Mouse (Mus musculus): ENCODE results near the gene Wdr89. TPM values are rescaled to one million over a fixed set of nuclear protein-coding genes. Genes with fewer than 3 reads are reported as not detected.
"Not testable (repeated sequence)": the region's sequence is repeated elsewhere in the genome, so short reads cannot be mapped to it uniquely, and the experiment has no call there.

Gene Wdr89
- 7.3 and 8.9 TPM in 2 replicates for polyA plus RNA-seq (2012; rRNA removed)
- 10.2 and 11.3 TPM in 2 replicates for polyA plus RNA-seq (2014; fragmentation: Nextera tagmentation; extraction: Ambion mirVana)

DNA sequence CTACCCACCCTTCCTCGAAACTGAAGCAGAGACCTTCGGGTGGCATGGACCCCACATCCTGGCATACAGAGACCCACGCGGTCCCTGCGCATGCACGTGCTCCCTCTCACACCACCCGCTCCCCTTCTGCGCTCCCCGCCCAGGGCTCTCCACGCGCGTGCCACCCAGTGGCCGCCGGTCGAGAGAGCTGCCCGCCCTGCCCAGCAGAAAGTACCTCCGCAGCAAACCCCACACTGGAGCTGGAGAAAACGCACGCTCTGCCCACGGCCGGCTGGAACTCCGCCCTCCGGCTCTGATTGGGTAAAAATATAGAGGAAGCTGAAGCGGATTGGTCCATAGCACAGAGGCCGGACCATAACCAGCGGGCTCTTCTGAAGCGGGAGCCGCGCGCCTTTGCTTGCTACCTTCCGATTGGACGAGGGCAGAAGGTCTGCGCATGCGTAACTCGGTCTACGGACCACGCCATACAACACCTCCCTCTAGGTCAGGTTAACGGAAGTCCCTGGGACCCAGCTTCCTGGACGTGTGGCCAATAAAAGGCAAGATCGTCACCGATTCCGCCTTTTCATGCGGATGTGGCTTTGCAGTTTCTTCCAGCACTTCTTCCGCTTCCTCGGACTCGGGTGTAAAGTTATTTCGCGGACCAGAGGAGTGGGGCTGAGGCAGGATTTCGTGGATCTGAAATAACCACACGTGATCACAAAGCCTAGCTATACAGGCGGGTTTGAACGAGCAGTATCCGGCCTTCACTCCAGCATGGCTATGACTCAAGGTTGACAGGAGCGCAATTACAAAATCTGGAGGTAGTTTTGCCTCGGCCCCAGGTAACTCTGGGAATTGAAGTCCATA is at the start of gene Wdr89:
TSS of gene Wdr89 (minus strand) at position 280 of the 849 bp plus-strand sequence.
- Histone ChIP-seq H3K4me2 (replicated peaks; ENCODE audit: low read depth, low read length, severe bottlenecking) (peak within 1 kb of the TSS; percentile 61), H3K9ac (ENCODE audit: low read depth, low read length, severe bottlenecking) (peak within 1 kb of the TSS; percentile 72), H3K4me1 (ENCODE audit: control insufficient read depth, insufficient read depth, low read length) (peaks cover 6% of the 10 kb centered on the region; the same call in 1 of the 2 replicates), H3K27me3 (ENCODE audit: control insufficient read depth, insufficient read depth, low read length) (no peaks in the 10 kb centered on the region), H3K36me3 (ENCODE audit: control insufficient read depth, insufficient read depth, low read length) (no peaks in the 10 kb centered on the region), H3K4me3 (replicated peaks; ENCODE audit: low read length) (peak within 1 kb of the TSS; percentile 64), H3K9me3 (ENCODE audit: control insufficient read depth, low read length) (no peaks in the 10 kb centered on the region), H3K27ac (replicated peaks; ENCODE audit: low read depth, low read length) (peak within 1 kb of the TSS; percentile 86)
- DNase-seq (ENCODE audit: low spot score) = peak; percentile 100
- peak; percentile 61; the same call in 1 of the 2 replicates for TF ChIP-seq POLR2A (IDR thresholded peaks at IDR 0.05; ENCODE audit: borderline replicate concordance, extremely low read depth, insufficient read depth, insufficient read length)
- ATAC-seq (ENCODE audit: low FRiP score, low read depth) = peak; percentile 99
- under 1% methylated on average over 50 of the region's 55 CpGs for WGBS

DNA sequence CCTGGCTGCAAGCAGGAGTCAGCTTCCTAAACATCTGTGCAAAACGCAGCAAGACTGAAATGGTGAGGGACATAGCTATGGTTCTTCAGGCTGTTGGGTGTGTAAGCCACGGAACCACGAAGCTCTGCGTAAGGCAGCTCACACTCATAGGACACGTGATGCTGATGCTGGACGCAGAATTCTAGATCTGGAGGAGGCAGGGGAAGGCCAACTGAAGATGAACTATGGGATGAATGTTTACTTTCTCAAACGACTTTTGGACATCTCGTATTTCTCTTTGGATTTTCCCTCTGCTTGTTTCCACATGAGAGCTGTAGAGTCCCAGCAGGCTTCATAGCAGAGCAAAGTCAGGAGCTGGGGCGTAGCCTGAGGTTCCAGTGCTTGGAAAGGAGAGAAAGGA is 44.3 kb upstream of the Wdr89 start:
- Histone ChIP-seq H3K36me3 (ENCODE audit: control insufficient read depth, insufficient read depth, low read length) (peaks cover 8% of the 10 kb centered on the region), H3K4me1 (ENCODE audit: control insufficient read depth, insufficient read depth, low read length) (no peaks in the 10 kb centered on the region), H3K4me2 (replicated peaks; ENCODE audit: low read depth, low read length, severe bottlenecking) (no peak overlapping the region), H3K9ac (ENCODE audit: low read depth, low read length, severe bottlenecking) (no peak overlapping the region), H3K4me3 (replicated peaks; ENCODE audit: low read length) (no peak overlapping the region), H3K27me3 (ENCODE audit: control insufficient read depth, insufficient read depth, low read length) (no peaks in the 10 kb centered on the region), H3K9me3 (ENCODE audit: control insufficient read depth, low read length) (no peaks in the 10 kb centered on the region), H3K27ac (replicated peaks; ENCODE audit: low read depth, low read length) (no peak overlapping the region)
- DNase-seq (ENCODE audit: low spot score) (no peak), ATAC-seq (ENCODE audit: low FRiP score, low read depth) (no peak)
- no peak for TF ChIP-seq POLR2A (IDR thresholded peaks at IDR 0.05; ENCODE audit: borderline replicate concordance, extremely low read depth, insufficient read depth, insufficient read length)
- WGBS = 88% methylated on average over 9 of the region's 9 CpGs

DNA sequence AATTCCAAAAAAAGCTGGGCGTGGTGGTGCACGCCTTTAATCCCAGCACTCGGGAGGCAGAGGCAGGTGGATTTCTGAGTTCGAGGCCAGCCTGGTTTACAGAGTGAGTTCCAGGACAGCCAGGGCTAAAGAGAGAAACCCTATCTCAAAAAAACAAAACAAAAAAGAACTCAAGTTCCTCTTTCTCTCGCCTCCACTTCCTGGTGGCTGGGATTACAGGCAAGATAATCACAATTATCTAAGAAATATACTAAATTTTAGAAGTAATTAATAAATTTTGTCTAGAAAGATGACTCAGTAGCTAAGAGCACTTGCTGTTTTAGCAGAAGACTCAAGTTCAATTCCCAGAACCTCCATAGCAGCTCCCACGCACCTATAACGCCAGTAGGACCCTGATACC is 43.6 kb upstream of the Wdr89 start:
- ATAC-seq (ENCODE audit: low FRiP score, low read depth) = not testable (repeated sequence)
- 89% methylated on average over 7 of the region's 7 CpGs for WGBS

DNA sequence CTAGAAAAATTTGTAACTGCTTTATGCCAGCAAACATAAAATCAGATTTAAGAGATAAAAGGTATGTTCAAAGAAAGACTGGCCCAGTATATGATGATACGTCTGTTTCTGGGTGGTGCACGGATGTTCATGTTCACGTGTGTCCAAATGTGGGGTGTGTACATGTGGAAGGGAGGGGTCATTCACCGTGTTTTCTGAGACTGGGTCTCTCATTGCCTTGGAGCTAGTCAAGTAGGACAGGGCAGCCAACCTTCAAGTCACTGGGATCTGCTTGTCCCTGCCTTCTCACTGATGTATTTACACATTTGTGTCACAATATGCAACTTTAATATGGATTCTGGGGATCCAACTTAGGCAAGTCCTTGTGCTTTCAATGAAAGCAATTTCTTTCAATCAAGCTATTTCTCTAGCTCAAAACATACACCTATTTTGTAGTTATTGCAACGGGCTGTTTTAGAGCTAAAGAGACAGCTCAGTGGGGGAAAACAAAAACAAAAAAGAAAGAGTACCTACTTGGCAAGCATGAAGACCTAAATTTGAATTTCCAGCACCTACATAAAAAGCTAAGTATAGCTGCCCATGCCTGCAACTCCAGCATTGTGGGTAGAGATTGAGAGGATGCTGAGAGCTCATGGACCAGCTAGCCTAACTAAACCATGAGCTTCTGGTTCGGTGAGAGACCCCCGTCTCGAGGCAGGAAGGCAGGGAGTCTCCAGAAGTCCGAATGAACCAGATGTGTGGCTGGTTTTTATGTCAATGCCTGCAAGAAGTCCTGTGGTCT is 41.4 kb upstream of the Wdr89 start:
- DNase-seq (ENCODE audit: low spot score) (no peak), ATAC-seq (ENCODE audit: low FRiP score, low read depth) (no peak)
- H3K36me3 ChIP-seq (ENCODE audit: control insufficient read depth, insufficient read depth, low read length) = no peaks in the 10 kb centered on the region
- no peaks in the 10 kb centered on the region for H3K4me1 ChIP-seq (ENCODE audit: control insufficient read depth, insufficient read depth, low read length)
- H3K4me3 ChIP-seq (replicated peaks; ENCODE audit: low read length) = no peak overlapping the region
- 82% methylated on average over 9 of the region's 9 CpGs for WGBS
- no peak overlapping the region for H3K27ac ChIP-seq (replicated peaks; ENCODE audit: low read depth, low read length)
- no peak overlapping the region for H3K9ac ChIP-seq (ENCODE audit: low read depth, low read length, severe bottlenecking)
- no peak for TF ChIP-seq POLR2A (IDR thresholded peaks at IDR 0.05; ENCODE audit: borderline replicate concordance, extremely low read depth, insufficient read depth, insufficient read length)
- H3K9me3 ChIP-seq (ENCODE audit: control insufficient read depth, low read length) = no peaks in the 10 kb centered on the region
- no peak overlapping the region for H3K4me2 ChIP-seq (replicated peaks; ENCODE audit: low read depth, low read length, severe bottlenecking)
- H3K27me3 ChIP-seq (ENCODE audit: control insufficient read depth, insufficient read depth, low read length) = no peaks in the 10 kb centered on the region

More for the DNA sequence above, 43.6 kb upstream of the Wdr89 start:
- H3K9me3 ChIP-seq (ENCODE audit: control insufficient read depth, low read length); H3K4me1 ChIP-seq (ENCODE audit: control insufficient read depth, insufficient read depth, low read length); H3K4me3 ChIP-seq (replicated peaks; ENCODE audit: low read length); H3K36me3 ChIP-seq (ENCODE audit: control insufficient read depth, insufficient read depth, low read length); H3K9ac ChIP-seq (ENCODE audit: low read depth, low read length, severe bottlenecking); H3K4me2 ChIP-seq (replicated peaks; ENCODE audit: low read depth, low read length, severe bottlenecking); H3K27me3 ChIP-seq (ENCODE audit: control insufficient read depth, insufficient read depth, low read length); H3K27ac ChIP-seq (replicated peaks; ENCODE audit: low read depth, low read length); DNase-seq (ENCODE audit: low spot score): not testable (repeated sequence)

DNA sequence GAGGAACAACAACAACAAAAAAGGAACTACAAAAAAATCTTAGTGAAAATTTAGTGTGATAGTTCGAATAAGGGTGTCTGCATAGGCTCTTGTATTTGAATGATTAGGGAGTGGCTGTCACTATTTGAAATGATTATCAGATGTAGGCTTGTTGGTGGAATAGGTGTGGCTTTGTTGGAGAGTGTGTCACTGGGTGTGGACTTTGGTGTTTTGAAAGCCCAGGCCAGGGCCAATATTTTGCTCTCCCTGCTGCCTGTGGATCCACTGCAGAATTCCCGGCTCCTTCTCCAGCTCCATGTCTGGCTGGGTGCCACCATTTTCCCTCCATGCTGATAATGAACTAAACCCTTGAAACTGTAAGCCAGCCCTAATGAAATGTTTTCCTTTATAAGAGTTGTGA is 40.2 kb upstream of the Wdr89 start:
- Histone ChIP-seq H3K4me1 (ENCODE audit: control insufficient read depth, insufficient read depth, low read length) (no peaks in the 10 kb centered on the region), H3K36me3 (ENCODE audit: control insufficient read depth, insufficient read depth, low read length) (no peaks in the 10 kb centered on the region), H3K27ac (replicated peaks; ENCODE audit: low read depth, low read length) (no peak overlapping the region), H3K4me2 (replicated peaks; ENCODE audit: low read depth, low read length, severe bottlenecking) (no peak overlapping the region), H3K9ac (ENCODE audit: low read depth, low read length, severe bottlenecking) (no peak overlapping the region), H3K9me3 (ENCODE audit: control insufficient read depth, low read length) (no peaks in the 10 kb centered on the region), H3K4me3 (replicated peaks; ENCODE audit: low read length) (no peak overlapping the region), H3K27me3 (ENCODE audit: control insufficient read depth, insufficient read depth, low read length) (no peaks in the 10 kb centered on the region)
- DNase-seq (ENCODE audit: low spot score) (no peak), ATAC-seq (ENCODE audit: low FRiP score, low read depth) (no peak)
- WGBS = 84% methylated on average over 2 of the region's 2 CpGs
- no peak for TF ChIP-seq POLR2A (IDR thresholded peaks at IDR 0.05; ENCODE audit: borderline replicate concordance, extremely low read depth, insufficient read depth, insufficient read length)

Measured in limb, embryonic 14.5 days (tissue).